Mouse (Mus musculus) ES-Bruce4 (cell line): ENCODE results near the gene Gm3045. TPM values are rescaled to one million over a fixed set of nuclear protein-coding genes. Genes with fewer than 3 reads are reported as not detected.

ENCODE experiments used
- H3K27ac ChIP-seq: 2 replicates; pipeline ENCODE4 v1.5.1; 2012; ENCODE audit warnings: low read length, inconsistent platforms; ENCODE audit not compliant: insufficient read depth
- H3K27me3 ChIP-seq: 2 replicates; pipeline ENCODE4 v1.6.1; 2012; ENCODE audit warnings: mild to moderate bottlenecking, low read length, inconsistent platforms; ENCODE audit not compliant: control insufficient read depth, poor library complexity, insufficient read depth, severe bottlenecking
- H3K36me3 ChIP-seq: 2 replicates; pipeline ENCODE4 v1.6.1; 2012; ENCODE audit warnings: inconsistent platforms, mild to moderate bottlenecking, low read length, moderate library complexity; ENCODE audit not compliant: control insufficient read depth, poor library complexity, insufficient read depth, severe bottlenecking
- H3K4me1 ChIP-seq: one replicate; pipeline ENCODE4 v1.8.1; 2011; ENCODE audit warnings: low read length; ENCODE audit not compliant: control insufficient read depth, insufficient read depth
- H3K4me3 ChIP-seq: 2 replicates; pipeline ENCODE4 v1.5.1; 2011; ENCODE audit warnings: low read depth, mild to moderate bottlenecking, low read length
- H3K9ac ChIP-seq: 2 replicates; pipeline ENCODE4 v1.6.1; 2012; ENCODE audit warnings: low read depth, mild to moderate bottlenecking, inconsistent platforms; ENCODE audit not compliant: poor library complexity, severe bottlenecking
- H3K9me3 ChIP-seq: replicated peaks from 2 replicates; pipeline ENCODE4 v1.6.1; 2012; ENCODE audit warnings: mild to moderate bottlenecking, low read length, inconsistent platforms; ENCODE audit not compliant: control insufficient read depth, poor library complexity, insufficient read depth, severe bottlenecking
- CTCF ChIP-seq: IDR thresholded peaks from one replicate; pipeline ENCODE4 v1.8.1; 2011; ENCODE audit warnings: low read depth, low read length
- EP300 ChIP-seq: IDR thresholded peaks from 2 replicates; pipeline ENCODE4 v1.6.1; 2011; ENCODE audit warnings: low read depth, low read length; ENCODE audit not compliant: insufficient read depth
- POLR2A ChIP-seq: IDR thresholded peaks from one replicate; pipeline ENCODE4 v1.8.1; 2011; ENCODE audit warnings: low read length; ENCODE audit not compliant: insufficient read depth
- polyA plus RNA-seq: library from polyadenylated mRNA; stranded (reverse); fragments of >200 nt; gene quantifications from 2 replicates; pipeline ENCODE4 v1.2.4, GENCODE M21; 2011; ENCODE audit warnings: low read depth; ENCODE audit not compliant: missing spikeins, insufficient read depth, insufficient read length

Gene Gm3045
- polyA plus RNA-seq, 1 experiment = not detected

DNA sequence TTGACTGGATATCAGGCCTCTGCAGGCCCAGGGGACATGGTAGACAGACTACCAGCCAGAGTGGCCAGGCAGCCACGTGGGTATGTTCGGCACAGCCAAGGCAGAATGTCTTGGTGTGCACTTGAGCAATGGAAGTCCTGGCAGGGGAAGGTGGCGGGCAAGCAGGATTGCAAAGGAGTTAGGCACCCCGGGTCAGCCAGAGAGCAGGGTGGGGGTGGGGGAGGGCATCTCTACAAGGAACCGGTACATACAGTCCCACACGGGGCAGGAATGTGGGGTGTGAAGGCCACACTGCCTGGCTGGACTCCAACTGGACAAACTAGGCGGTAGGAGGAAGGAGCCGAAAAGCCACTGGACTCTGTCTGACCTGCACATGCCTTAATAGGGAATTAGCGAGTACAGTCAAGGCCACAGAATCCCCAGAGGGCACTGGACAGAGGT lies 7.9 kb downstream of the Gm3045 start:
- Histone ChIP-seq H3K27me3 (no peaks in the 10 kb centered on the region), H3K9me3 (no peaks in the 10 kb centered on the region), H3K4me3 (no peak overlapping the region), H3K9ac (no peak overlapping the region), H3K4me1 (peaks cover 1% of the 10 kb centered on the region), H3K27ac (no peak overlapping the region), H3K36me3 (no peaks in the 10 kb centered on the region)
- TF ChIP-seq POLR2A = no peak
- TF ChIP-seq EP300 = no peak
- TF ChIP-seq CTCF = no peak

DNA sequence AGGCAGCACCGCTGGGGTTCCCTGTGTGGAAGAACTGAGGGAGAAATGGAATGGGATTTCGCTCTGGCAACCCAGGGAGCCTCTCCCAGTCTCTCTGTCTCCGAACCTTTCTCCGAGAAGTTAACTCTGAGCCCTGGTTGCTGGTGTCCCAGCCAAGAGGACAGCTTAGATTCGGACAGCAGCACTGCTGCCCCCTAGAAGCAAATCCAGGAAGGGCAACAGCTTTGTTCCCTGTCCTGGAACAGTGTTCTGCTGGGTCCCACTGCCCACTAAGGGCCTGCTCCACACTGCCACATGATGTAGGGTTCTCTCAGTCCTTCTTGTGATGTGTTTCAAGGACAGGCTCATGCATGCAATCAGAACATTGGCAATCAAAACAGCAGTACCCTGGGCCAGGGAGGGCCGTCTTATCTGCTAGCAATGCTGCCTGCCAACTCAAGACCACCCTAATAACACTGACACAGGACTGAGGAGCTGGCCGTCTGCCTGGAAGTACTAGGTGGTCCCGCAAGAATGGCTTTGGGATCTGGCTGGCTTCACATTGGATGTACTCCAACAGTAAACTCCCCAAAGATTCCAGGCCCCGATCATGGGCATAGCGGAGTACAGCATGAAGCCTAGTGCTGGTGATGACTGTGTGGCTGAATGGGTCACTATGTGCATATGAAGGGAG lies 9.4 kb downstream of the Gm3045 start:
- no peak for TF ChIP-seq EP300
- TF ChIP-seq CTCF = peak; percentile 55
- no peak for TF ChIP-seq POLR2A
- Histone ChIP-seq H3K27me3 (no peaks in the 10 kb centered on the region), H3K9me3 (no peaks in the 10 kb centered on the region), H3K36me3 (no peaks in the 10 kb centered on the region), H3K4me1 (peaks cover 1% of the 10 kb centered on the region), H3K9ac (no peak overlapping the region), H3K27ac (no peak overlapping the region), H3K4me3 (no peak overlapping the region)

DNA sequence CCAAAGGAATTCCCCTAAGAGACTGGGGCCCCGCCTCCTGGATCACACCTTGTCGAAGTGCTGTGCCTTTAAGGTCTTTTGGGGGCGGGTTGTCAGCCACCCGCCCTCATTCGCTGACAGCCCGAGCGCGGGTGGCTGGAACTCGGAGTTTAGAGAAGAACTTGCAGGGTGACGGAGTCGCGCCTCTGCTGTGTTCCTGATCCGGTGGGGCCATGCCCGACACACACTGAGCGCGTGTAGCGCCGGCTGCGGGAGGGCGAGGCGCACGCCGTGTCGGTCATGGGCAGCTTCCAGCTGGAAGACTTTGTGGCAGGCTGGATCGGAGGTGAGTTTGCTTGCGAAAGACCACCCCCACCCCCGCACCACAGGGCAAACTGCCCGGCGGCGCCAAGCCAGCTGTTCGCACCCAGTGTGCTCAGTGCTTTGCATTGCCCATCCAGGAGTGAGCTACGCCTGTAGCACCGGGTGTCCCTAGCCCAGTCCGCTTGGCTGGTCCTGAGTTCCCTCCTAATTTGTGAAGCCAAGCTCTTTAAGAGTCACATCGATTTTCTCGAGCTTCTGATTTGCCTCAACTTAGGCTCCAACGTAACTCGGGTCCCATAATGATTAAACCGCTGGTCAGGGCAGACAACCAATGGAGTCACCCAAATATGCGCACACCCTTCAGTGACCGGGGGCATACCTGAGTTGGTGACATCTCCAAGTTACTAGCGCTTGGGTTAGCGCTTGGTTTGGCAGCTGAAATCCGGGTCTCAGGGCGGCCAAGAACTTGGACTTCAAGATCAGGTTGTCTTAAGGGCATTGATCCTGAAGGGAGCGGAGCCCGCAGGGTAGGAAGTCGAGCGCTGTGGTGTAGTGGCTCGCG lies 12.0 kb downstream of the Gm3045 start, which contains the start of gene Slc25a48:
Slc25a48 (plus strand) TSS at position 145 of the 865 bp plus-strand sequence.
- no peak within 1 kb of the TSS for H3K27ac ChIP-seq
- no peaks in the 10 kb centered on the region for H3K27me3 ChIP-seq
- no peaks in the 10 kb centered on the region for H3K9me3 ChIP-seq
- no peak within 1 kb of the TSS for H3K9ac ChIP-seq
- H3K4me3 ChIP-seq = peak within 1 kb of the TSS; percentile 13
- no peak for TF ChIP-seq CTCF
- H3K36me3 ChIP-seq = no peaks in the 10 kb centered on the region
- H3K4me1 ChIP-seq = peaks cover 1% of the 10 kb centered on the region

DNA sequence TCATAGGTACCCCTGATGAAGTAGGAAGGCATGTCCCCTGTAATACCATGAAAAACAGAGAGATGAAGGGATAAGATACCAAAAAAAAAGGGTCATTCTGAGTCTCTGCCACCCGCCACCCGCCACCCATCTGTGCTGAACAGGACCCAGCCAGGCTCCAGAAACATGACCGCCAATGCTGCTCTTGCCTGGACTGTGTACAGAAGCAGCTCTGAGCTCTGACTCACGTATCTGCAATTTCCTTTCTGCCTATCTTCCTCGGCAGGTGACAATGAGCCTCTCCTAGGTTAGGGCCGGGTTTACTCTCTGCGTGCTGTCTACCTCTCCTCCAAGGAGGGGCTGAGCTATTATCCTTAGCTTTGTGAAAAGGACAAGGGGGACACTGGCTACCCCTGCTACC lies 17.0 kb downstream of the Gm3045 start:
- Histone ChIP-seq H3K27me3 (no peaks in the 10 kb centered on the region), H3K27ac (no peak overlapping the region), H3K4me3 (no peak overlapping the region), H3K9me3 (no peaks in the 10 kb centered on the region), H3K4me1 (no peaks in the 10 kb centered on the region), H3K9ac (no peak overlapping the region), H3K36me3 (no peaks in the 10 kb centered on the region)
- TF ChIP-seq EP300 = no peak
- no peak for TF ChIP-seq CTCF
- TF ChIP-seq POLR2A = no peak

DNA sequence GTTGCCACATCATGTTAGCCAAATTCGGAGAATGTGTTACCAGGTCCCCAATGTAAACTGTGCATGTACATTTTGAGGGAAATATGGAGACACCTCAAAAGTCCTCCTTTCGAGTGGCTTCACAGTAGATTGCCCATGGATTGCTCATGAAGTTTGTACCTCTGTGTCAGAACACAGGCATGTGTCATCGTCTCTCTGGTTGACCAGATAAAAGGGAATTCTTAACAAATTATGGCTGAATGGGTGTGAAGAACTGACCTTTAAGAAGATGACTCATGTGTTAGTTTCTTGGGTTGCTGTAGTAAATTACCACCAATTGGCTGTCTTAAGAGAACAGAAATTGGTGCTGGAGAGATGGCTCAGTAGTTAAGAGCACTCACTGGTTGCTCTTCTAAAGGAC lies 17.7 kb downstream of the Gm3045 start:
- Histone ChIP-seq H3K27me3 (no peaks in the 10 kb centered on the region), H3K4me3 (no peak overlapping the region), H3K9me3 (no peaks in the 10 kb centered on the region), H3K36me3 (no peaks in the 10 kb centered on the region), H3K27ac (no peak overlapping the region), H3K9ac (no peak overlapping the region), H3K4me1 (no peaks in the 10 kb centered on the region)
- no peak for TF ChIP-seq EP300

DNA sequence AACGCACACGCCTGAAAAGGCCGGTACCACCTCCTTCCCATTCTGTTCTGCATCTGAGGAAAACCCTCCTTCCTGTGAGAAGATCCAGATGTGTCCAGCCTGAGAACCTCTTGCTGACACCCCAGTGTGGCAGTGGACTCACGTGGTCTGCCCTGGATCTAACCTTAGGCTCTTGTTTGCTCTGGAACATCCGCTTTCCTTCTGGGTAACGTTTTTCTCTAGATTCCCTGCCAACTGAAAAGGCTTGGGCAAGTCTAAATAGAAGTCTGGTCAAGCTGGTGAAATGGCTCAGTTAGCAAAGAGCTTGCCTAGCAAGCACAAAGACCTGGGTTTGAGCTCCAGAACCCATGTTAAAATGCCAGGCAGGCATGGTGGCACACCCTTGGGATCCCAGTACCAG lies 18.6 kb downstream of the Gm3045 start:
- TF ChIP-seq CTCF (no peak), POLR2A (no peak), EP300 (no peak)
- Histone ChIP-seq H3K36me3 (no peaks in the 10 kb centered on the region), H3K9ac (no peak overlapping the region), H3K27me3 (no peaks in the 10 kb centered on the region), H3K9me3 (no peaks in the 10 kb centered on the region), H3K4me1 (no peaks in the 10 kb centered on the region), H3K4me3 (no peak overlapping the region), H3K27ac (no peak overlapping the region)
